Mouse (Mus musculus) heart, adult 11 months (tissue): ENCODE results near the gene Ociad2.

Experiments used
- DNase-seq: peaks from one replicate; pipeline ENCODE4 v3.0.0; 2022

Ociad2 gene

DNA sequence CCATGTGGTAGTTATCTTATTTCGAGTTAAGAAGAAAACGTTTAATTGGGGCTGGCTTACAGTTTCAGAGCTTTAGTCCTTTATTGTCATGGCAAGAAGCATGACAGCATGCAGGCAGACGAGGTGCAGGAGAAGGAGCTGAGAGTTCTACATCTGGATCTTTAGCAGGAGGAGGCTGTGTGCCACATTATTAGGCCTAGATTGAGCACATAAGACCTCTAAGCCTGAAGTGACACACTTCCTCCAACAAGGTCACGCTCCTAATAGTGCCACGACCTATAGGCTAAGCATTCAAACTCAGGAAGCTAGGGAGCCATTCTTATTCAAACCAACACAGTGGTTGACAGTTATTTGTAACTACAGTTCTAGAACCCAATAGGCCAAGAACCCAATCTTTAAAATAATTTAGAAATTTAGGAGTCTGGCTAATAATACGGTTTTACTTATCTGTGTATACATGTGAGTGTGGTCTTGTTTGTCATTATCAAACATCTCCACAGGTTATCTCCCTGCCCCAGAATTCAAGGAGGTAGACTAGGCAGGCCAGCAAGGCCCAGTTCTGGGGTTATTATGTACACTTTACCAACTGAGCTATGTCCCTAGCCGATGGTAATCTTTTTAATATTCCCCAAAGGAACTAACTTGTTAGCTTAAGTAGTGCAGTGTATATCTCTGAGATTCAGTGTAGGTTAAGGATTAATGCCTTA lies 39.1 kb downstream of the Ociad2 start:
- peak; percentile 80 for DNase-seq

DNA sequence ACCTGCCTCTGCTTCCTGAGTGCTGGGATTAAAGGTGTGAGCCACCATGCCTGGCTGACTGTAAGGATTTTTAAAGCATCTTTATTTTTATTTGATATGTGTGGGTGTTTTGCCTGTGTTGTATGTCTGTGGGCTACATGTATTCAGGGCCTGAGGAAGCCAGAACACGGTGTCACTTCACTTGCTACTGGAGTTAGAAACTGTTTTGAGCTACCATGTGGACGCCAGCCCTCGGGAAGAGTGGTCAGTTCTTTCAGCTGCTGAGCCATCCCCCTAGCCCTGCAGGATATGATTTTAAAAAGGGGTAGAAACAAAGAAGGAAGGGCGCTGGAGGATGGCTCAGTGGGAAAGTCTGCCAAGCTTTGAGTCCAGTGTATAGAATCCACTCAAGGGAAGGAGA lies 44.9 kb downstream of the Ociad2 start:
- peak; percentile 55 for DNase-seq

DNA sequence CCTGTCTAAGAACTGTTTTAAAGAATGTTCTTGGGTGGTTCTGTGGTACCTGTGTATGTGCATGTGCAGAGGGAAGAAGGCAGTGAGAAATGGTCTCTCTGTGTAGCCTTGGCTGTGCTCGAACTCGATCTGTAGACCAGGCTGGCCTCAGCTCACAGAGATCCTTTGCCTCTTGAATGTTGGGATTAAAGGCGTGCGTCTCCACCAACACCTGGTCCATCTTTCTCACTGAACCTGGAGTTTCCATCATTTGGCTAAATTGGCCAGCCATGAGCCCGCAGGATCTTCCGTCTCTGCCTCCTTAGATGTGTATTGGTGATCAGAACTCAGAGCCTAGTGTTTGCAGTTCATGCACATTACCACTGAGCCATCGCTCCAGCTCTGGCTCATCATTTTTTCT lies 45.8 kb downstream of the Ociad2 start:
- peak; percentile 83 for DNase-seq

DNA sequence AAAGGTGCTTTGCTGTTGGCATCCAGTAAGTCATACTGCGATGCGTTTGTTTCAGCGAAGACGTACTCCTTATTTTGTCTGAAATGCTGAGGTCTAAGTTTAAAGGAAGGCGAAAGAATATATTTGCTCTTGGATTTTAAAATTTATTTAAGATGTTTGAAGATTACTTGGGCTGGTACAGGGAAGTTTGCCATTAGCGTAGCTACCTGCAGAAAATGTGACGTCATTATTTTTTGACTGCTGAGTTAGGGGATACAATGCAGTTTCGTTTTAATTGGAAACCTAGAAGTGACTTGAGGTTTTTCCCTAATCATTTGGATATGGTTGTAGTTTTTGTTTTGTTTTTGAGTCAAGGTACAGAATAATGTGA lies 47.4 kb downstream of the Ociad2 start:
- DNase-seq, result peak; percentile 1

DNA sequence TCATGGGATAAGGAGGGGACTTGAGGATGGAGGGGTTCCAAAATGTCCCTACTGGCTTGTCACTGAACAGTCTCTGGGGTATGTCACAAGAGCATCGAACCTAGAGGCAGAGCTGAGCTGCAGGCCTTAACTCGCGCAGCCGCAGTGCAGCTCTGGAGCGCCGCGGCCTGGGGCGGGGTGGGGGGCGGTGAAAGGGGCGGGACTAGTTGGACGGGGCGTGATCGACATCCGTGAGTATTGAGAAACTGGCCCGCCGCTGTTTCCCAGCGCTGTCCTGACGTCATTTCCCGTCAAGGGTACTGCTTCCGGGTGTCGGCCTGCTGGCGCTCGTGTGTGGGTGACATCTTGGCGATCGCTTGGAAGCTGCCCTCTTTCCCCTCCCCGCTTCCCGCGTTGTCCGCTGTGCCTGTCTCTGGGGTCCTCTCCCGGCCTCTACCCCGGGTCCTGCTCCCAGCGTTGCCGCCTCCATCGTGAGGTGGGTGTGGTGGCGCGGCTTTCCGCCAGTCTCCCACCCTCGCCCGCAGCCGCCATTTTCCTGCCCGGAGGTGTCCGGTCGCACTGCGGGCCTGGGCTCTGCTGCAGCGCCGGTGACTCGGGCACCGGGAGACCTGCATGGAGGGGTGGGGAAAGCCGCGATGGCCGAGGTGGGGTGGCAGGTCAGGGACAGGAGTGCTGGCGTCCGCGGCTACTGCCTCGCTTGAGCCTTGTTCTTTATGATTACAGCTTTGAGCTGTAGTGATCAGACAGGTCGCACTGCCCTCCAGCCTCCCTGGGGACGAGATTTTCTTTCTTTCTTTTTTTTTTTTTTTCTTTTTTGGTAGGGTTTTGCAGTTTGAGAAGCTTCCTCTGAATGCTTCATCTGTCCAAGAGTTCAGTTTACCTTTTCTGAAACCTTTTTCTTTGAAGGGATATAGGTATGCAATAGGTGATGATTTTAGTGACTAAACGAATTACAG lies 48.0 kb downstream of the Ociad2 start, which contains the start of gene Ociad1:
Gene Ociad1, plus strand, starts transcription at position 283 of the 956 bp plus-strand sequence.
- peak; percentile 99 for DNase-seq

DNA sequence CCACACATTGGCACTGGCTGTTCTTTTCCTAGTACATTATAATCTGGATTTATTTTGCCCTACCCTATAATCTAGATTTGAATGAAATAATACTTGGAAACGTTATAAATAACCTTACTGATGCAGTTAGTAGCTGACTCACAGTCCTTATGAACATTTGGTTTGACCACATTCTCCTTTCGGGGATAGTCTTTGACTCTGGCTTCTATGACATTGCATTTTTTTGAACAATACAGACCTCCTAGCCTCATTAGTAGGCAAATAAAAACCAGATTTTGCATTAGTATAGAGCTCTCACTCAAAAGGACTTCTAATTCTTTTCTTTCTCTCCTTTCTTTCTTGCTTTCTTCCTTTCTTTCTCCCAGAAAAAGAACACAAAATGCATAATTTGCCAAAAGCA lies 50.9 kb downstream of the Ociad2 start:
- DNase-seq, result no peak

DNA sequence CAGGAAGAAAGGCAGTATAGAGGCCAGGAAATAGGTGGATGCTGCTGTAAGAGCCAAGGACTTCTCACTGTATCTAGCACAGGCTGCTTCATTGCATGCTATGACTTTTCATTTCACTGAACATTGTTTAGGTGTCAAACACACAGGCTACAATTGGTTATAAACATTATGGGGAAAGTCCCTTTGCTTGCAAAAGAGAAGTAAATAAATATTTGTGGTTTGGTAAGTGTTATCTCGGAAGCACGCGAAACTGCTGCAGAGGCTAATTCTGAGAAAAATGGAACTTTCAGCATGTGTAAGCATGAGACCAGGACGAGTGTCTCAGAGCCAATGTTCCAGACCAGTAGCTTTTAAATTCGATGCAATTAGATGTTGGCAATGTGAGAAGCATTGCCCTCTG lies 54.2 kb downstream of the Ociad2 start:
- DNase-seq, result no peak

DNA sequence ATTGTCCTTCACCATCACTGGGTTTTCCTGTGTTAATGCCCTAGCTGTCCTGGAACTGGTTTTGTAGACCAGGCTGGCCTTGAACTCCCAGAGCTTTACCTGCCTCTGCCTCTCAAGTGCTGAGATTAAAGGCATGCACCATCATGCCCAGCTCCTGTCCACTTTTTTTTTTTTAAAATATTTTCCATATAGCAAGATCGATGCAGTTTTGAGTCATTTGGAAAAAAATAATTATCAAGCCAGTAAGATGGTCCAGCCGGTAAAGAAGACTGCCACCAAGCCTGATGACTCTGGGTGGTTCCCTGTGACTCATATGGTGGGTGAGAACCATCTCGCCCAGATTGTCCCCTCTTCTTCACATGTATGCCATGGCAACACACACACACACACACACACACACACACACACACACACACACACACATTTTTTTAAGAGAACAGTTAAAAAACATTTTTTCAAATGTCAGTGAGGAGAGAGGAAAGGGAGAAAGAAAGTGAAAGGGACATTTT lies 55.3 kb downstream of the Ociad2 start:
- no peak for DNase-seq

DNA sequence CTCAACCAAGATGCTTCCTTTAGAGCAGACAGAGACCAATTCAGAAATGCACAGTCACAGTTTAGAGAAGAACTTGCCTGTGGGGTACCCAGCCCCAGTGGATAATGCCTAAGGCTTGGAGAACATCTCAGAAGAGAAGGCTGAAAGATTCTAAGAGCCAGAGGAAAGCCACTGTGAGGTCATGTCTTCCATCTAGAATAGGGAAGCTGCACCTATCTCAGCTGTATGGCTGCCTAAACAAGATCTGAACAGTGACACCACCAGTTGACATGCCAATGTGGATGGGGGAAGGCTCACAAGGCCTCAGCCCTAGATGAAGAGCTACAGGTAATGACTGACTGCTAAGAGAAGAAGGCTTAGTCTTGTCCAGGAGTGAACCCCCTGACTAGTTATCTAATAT lies 56.8 kb downstream of the Ociad2 start:
- DNase-seq, result peak; percentile 66

DNA sequence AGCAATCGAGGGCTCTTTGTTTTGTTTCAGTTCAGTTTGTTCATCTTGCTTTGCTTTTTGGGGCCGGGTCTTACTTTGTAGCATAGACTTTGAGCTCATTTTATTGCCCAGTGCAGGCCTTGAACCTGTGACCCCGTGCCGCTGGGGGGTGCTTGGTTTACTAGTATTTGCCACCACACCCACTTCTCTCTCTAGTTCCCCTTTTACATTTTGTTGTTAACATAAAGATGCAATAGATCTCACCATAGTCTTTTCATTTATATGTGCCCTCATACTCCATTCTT lies 60.3 kb downstream of the Ociad2 start:
- DNase-seq, result peak; percentile 64

DNA sequence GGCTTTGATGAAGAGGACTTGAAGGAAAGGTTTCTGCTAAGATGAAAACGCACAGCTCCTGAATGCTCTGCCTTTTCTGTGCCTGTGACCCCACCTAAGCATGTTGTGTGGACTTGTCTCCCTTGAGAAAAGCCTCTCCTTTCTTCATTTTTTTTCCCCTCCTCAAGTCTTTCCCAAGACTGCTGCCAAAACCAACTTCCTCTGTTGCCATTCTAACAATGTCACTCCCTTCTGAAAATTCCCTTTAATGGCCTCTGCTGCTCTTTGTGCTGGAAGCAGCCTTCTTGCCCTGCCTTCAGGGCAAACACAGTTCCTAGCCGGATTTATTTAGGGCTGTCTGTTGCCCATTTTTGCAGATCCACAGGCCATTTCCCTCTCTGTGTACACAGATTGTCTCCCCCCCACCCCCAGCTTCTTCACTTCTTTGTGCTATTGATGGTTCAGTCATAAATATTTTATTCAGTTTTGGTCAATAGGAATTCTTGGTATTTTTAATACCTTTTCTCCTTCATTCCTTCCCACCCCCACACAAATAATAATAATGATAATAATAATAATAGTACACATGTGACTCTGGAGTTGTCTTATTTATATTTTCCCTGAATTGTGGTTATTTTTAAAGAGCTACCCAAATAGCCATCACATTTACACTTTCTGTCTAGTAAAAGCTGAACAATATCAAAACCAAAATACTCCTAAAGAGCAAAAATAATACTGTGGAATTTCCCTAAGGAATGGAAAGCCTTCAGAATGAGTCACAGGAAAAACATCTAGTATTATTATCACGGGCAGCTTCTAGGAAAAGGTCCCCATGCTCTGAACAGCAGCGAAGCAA lies 60.9 kb downstream of the Ociad2 start:
- peak; percentile 90 for DNase-seq

DNA sequence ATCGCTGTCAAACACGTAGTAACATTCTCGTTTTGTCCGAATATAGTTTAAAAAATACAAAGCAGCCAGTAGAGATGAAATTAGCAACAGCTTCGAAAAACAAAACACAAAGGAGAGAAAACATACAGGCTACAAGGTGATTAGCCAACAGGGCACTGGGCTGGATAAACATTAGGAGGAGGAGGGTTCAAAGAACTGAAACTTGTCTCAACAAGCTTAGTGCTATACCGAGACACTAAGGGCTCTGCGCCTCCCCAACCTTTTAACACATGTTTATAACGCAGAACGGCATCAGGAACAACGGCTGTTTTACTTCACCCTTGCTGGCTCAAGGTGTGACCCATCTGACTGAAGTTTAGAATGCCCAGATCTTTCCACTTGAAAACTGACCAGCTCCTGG lies 61.6 kb downstream of the Ociad2 start:
- no peak for DNase-seq

DNA sequence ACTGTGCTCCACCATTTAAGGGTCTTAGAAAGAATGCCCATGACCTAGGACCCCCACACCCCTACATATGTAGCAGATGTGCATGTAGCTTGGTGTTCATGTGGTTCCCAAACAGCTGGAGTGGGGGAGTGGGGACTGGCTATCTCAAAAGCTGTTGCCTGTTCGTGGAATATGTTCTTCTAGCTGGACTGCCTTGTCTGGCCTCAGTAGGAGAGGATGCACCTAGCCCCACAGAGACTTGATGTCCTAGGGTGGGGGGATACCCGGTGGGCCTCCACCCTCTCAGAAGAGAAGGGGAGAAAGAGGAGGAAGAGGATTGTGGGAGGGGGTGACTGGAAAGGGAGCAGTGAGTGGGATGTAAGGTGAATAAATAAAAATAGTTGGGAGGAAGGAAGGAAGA lies 65.9 kb downstream of the Ociad2 start:
- DNase-seq, result peak; percentile 80

DNA sequence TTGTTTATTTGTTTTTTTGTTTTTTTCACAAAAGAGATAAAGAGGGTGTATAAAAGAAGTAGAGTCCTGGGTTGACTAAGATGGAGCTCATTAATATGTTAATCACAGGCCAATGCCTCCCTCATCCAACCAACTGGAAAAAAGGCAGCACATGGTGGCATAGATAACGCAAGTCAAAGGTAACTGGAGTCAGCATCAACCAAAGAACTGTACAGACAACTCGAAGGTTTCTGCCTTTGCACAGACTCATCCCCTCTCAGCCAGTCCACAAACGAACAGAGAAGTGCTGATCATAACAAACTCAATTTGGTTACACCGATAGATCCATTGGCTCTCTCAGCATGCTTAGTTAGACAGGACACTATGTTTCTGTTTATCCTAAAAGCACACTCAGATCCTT lies 67.7 kb downstream of the Ociad2 start:
- peak; percentile 56 for DNase-seq
